Mouse (Mus musculus) intestine, embryonic 16.5 days (tissue): ENCODE results near the gene Tenm3. TPM values are rescaled to one million over a fixed set of nuclear protein-coding genes. Genes with fewer than 3 reads are reported as not detected.

Experiments
- ATAC-seq: fragments of 200-750 bp; cut with Nextera tagmentation; 2 replicates; pipeline ENCODE4 v1.8.0; 2017; ENCODE audit warnings: moderate TSS enrichment, moderate library complexity
- H3K27ac ChIP-seq: fragments of 300-500 bp; sonication (generic); 2 replicates; pipeline ENCODE4 v1.5.1; 2014; ENCODE audit warnings: mild to moderate bottlenecking, low read length
- H3K27me3 ChIP-seq: fragments of 300-500 bp; sonication (generic); replicated peaks from 2 replicates; pipeline ENCODE4 v1.6.1; 2014; ENCODE audit warnings: low read length, control low read depth, mixed read lengths; ENCODE audit not compliant: control insufficient read depth, insufficient read depth
- H3K36me3 ChIP-seq: fragments of 300-500 bp; sonication (generic); 2 replicates; pipeline ENCODE4 v1.6.1; 2014; ENCODE audit warnings: low read length, control low read depth; ENCODE audit not compliant: control insufficient read depth, insufficient read depth
- H3K4me1 ChIP-seq: fragments of 300-500 bp; sonication (generic); 2 replicates; pipeline ENCODE4 v1.6.1; 2014; ENCODE audit warnings: low read length, control low read depth, mixed read lengths; ENCODE audit not compliant: control insufficient read depth, insufficient read depth
- H3K4me2 ChIP-seq: fragments of 300-500 bp; sonication (generic); 2 replicates; pipeline ENCODE4 v1.6.1; 2014; ENCODE audit warnings: low read depth, low read length, control low read depth
- H3K4me3 ChIP-seq: fragments of 300-500 bp; sonication (generic); 2 replicates; pipeline ENCODE4 v1.5.1; 2014; ENCODE audit warnings: mild to moderate bottlenecking, low read length
- H3K9ac ChIP-seq: fragments of 300-500 bp; sonication (generic); 2 replicates; pipeline ENCODE4 v1.6.1; 2014; ENCODE audit warnings: low read depth, low read length
- H3K9me3 ChIP-seq: fragments of 300-500 bp; sonication (generic); 2 replicates; pipeline ENCODE4 v1.6.1; 2016; ENCODE audit warnings: low read length, control low read depth; ENCODE audit not compliant: control insufficient read depth
- WGBS: fragments of 180-500 bp; shearing (Covaris S2); extraction: QIAGEN DNeasy Blood & Tissue Kit; methylation state at CpG from one replicate; pipeline ENCODE4 v1.1.7; 2014; 5-methylcytosine and 5-hydroxymethylcytosine counted together
- polyA plus RNA-seq: library from polyadenylated mRNA; unstranded; fragments of >200 nt; fragmentation: Nextera tagmentation; extraction: Ambion mirVana; gene quantifications from 2 replicates; pipeline ENCODE4 v1.2.1, GENCODE M21; 2015

The Tenm3 gene
- polyA plus RNA-seq, 1 experiment from 2014 or later, result 11.3 TPM

- no peak for ATAC-seq
- whole genome bisulfite sequencing, result 96% methylated on average over 6 of the region's 6 CpGs
- Histone ChIP-seq H3K9me3 (no peaks in the 10 kb centered on the region), H3K4me3 (no peak overlapping the region), H3K27ac (no peak overlapping the region), H3K9ac (no peak overlapping the region), H3K4me2 (no peak overlapping the region), H3K4me1 (no peaks in the 10 kb centered on the region), H3K27me3 (no peaks in the 10 kb centered on the region), H3K36me3 (no peaks in the 10 kb centered on the region)
Observed at GRCm38 (mm10) chr8:48322240-48322639, 521.5 kb downstream of the Tenm3 start.

GRCm38 (mm10) chr8:48319674-48320073 lies 524.1 kb downstream of the Tenm3 start:
- no peak overlapping the region for H3K9ac ChIP-seq
- 93% methylated on average over 3 of the region's 3 CpGs for WGBS
- no peak overlapping the region for H3K4me2 ChIP-seq
- no peaks in the 10 kb centered on the region for H3K9me3 ChIP-seq
- H3K4me3 ChIP-seq, result no peak overlapping the region
- H3K27ac ChIP-seq, result no peak overlapping the region
- no peaks in the 10 kb centered on the region for H3K4me1 ChIP-seq
- no peak for ATAC-seq
- H3K36me3 ChIP-seq, result no peaks in the 10 kb centered on the region
- no peaks in the 10 kb centered on the region for H3K27me3 ChIP-seq

DNA sequence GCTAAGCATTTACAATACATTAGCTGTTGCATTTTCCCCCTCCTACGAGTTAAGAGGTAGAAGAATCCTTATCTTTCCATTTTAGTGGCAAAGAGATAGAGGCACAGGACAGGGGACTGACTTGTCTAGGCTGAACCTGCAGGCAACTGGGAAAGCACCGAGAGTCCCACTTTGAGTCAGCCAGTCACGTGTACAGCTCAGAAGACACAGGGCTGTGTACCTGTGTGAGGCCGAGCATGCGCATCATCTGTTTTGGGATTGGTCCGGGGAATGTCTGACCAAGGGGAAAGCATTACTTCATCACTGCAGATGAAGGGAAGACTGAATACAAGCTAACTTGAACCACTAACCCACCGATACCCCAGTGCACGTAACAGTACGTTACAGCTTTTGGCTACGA lies 526.3 kb downstream of the Tenm3 start:
- no peak overlapping the region for H3K4me2 ChIP-seq
- H3K9ac ChIP-seq, result no peak overlapping the region
- no peaks in the 10 kb centered on the region for H3K27me3 ChIP-seq
- no peaks in the 10 kb centered on the region for H3K9me3 ChIP-seq
- 91% methylated on average over 10 of the region's 10 CpGs for WGBS
- no peaks in the 10 kb centered on the region for H3K4me1 ChIP-seq
- H3K27ac ChIP-seq, result no peak overlapping the region
- no peak for ATAC-seq
- no peak overlapping the region for H3K4me3 ChIP-seq
- no peaks in the 10 kb centered on the region for H3K36me3 ChIP-seq

GRCm38 (mm10) chr8:48315605-48316004 lies 528.1 kb downstream of the Tenm3 start:
- ATAC-seq, result peak; percentile 78
- Histone ChIP-seq H3K36me3 (no peaks in the 10 kb centered on the region), H3K27ac (no peak overlapping the region), H3K9ac (no peak overlapping the region), H3K4me1 (no peaks in the 10 kb centered on the region; the same call in 1 of the 2 replicates), H3K4me2 (no peak overlapping the region), H3K27me3 (no peaks in the 10 kb centered on the region), H3K9me3 (no peaks in the 10 kb centered on the region), H3K4me3 (no peak overlapping the region)
- WGBS, result 59% methylated on average over 8 of the region's 8 CpGs

- no peak overlapping the region for H3K4me3 ChIP-seq
- no peak overlapping the region for H3K4me2 ChIP-seq
- H3K4me1 ChIP-seq, result peaks cover 5% of the 10 kb centered on the region; the same call in 1 of the 2 replicates
- no peaks in the 10 kb centered on the region for H3K27me3 ChIP-seq
- ATAC-seq, result no peak
- no peak overlapping the region for H3K27ac ChIP-seq
- H3K36me3 ChIP-seq, result no peaks in the 10 kb centered on the region
- H3K9ac ChIP-seq, result no peak overlapping the region
- 59% methylated on average over 5 of the region's 5 CpGs for WGBS
- no peaks in the 10 kb centered on the region for H3K9me3 ChIP-seq
Observed at GRCm38 (mm10) chr8:48313985-48314368, 529.8 kb downstream of the Tenm3 start.

GRCm38 (mm10) chr8:48313210-48313984 lies 530.4 kb downstream of the Tenm3 start:
- 72% methylated on average over 11 of the region's 11 CpGs for WGBS
- Histone ChIP-seq H3K36me3 (no peaks in the 10 kb centered on the region), H3K27ac (no peak overlapping the region), H3K4me2 (no peak overlapping the region), H3K4me3 (no peak overlapping the region), H3K9ac (no peak overlapping the region), H3K27me3 (no peaks in the 10 kb centered on the region), H3K4me1 (peaks cover 5% of the 10 kb centered on the region; the same call in 1 of the 2 replicates), H3K9me3 (no peaks in the 10 kb centered on the region)
- ATAC-seq, result no peak

- Histone ChIP-seq H3K4me3 (no peak overlapping the region), H3K27ac (no peak overlapping the region), H3K36me3 (0 out of 2 replicates have a peak, but pooled peaks cover 4% of the 10 kb centered on the region), H3K9me3 (no peaks in the 10 kb centered on the region), H3K4me2 (no peak overlapping the region), H3K27me3 (no peaks in the 10 kb centered on the region), H3K9ac (no peak overlapping the region), H3K4me1 (peaks cover 5% of the 10 kb centered on the region; the same call in 1 of the 2 replicates)
- WGBS, result 71% methylated on average over 3 of the region's 3 CpGs
- ATAC-seq, result no peak
Observed at GRCm38 (mm10) chr8:48311706-48312105, 532.0 kb downstream of the Tenm3 start.

DNA sequence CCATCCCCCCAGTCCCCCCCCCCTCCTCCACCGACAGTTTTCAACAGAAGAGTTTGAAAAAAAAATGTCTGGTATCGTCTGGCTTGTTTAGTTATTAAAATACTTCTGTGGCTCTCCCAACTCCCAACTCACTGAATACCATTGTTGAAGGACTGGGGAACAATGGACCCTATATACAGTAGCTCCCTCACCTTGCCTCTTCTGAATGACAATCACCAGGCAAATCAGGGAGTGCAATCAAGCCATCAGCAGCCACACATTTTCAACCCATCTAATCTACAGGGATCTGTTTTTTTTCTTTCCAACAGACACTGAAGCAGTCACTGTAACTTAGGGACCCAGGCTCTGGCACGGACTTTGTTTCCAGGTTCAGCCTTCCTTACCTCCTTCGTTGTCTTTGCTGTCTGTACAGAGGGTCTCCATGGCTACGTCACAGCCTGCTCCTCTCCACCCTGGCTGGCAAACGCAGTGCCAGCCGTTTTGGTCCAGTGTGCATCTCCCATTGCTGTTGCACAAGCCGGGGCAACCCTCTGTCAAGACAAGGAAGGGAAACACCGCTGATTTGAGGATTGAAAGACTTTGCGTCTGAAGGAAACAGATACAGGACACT lies 533.4 kb downstream of the Tenm3 start:
- Histone ChIP-seq H3K4me3 (no peak overlapping the region), H3K9ac (no peak overlapping the region), H3K9me3 (no peaks in the 10 kb centered on the region), H3K4me2 (no peak overlapping the region), H3K27me3 (no peaks in the 10 kb centered on the region), H3K27ac (no peak overlapping the region), H3K4me1 (peaks cover 5% of the 10 kb centered on the region; the same call in 1 of the 2 replicates), H3K36me3 (0 out of 2 replicates have a peak, but pooled peaks cover 4% of the 10 kb centered on the region)
- no peak for ATAC-seq
- 62% methylated on average over 10 of the region's 10 CpGs for WGBS

GRCm38 (mm10) chr8:48309191-48309987 lies 534.4 kb downstream of the Tenm3 start:
- Histone ChIP-seq H3K4me2 (no peak overlapping the region), H3K9me3 (no peaks in the 10 kb centered on the region), H3K36me3 (0 out of 2 replicates have a peak, but pooled peaks cover 4% of the 10 kb centered on the region), H3K4me3 (no peak overlapping the region), H3K27ac (no peak overlapping the region), H3K9ac (no peak overlapping the region), H3K27me3 (no peaks in the 10 kb centered on the region), H3K4me1 (peaks cover 5% of the 10 kb centered on the region; the same call in 1 of the 2 replicates)
- WGBS, result 55% methylated on average over 16 of the region's 16 CpGs
- ATAC-seq, result no peak; the same call in 1 of the 2 replicates
